ENCODE assay signal across 8 mouse cellular contexts in the genomic region with DNA sequence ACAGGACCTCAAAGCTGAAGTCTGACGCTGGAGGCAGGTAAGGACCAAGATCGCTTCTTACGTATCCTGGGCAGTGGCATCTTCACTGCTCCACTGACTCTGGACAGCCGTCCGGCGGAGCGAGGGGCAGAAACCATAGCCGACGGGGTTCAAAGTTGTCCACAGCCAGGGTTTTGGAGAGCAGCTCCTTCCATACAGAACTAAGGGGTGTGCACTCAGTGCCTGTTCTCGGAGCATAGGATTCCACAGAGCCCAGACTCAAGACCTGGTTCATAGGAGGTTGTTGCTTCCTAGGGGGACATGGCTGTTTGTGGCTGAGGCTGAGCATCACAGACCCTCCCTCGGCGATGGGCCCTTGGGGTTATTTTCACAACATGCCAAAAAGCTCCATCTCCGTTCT. TPM values are rescaled to one million over a fixed set of nuclear protein-coding genes. Genes with fewer than 3 reads are reported as not detected.
DNase-seq lines count a peak whose midpoint lies in the region; ATAC-seq and TF ChIP-seq lines count a peak whose summit lies in the region.
"Had no signal": no experiment of that assay in that cellular context is flagged by ENCODE, and none has a peak within 500 bp of the region (broad histone marks: within the 10 kb centered on the region; RNA-seq: fewer than 3 reads in every experiment).

No protein-coding gene starts in this region.

- H3K4me2 ChIP-seq in neural tube, embryonic 11.5 days (ENCODE audit: low read depth), result peak overlapping the region; percentile 61
- peak overlapping the region; percentile 79 for H3K4me2 ChIP-seq in forebrain, embryonic 15.5 days (replicated peaks)
- peak overlapping the region; percentile 71 for H3K4me2 ChIP-seq in liver, embryonic 14.5 days (ENCODE audit: low read depth)
- H3K4me2 ChIP-seq in stomach, postnatal 0 days (replicated peaks; ENCODE audit: low read depth), result peak overlapping the region; percentile 69

- H3K27me3 ChIP-seq in neural tube, embryonic 11.5 days (ENCODE audit: control insufficient read depth, insufficient read depth, low read length), result peaks cover 29% of the 10 kb centered on the region
- peaks cover 36% of the 10 kb centered on the region for H3K27me3 ChIP-seq in forebrain, embryonic 15.5 days
- H3K27me3 ChIP-seq in liver, embryonic 14.5 days (ENCODE audit: control insufficient read depth, insufficient read depth, low read length), result peaks cover 12% of the 10 kb centered on the region
- peaks cover 3% of the 10 kb centered on the region; the same call in 1 of the 2 replicates for H3K27me3 ChIP-seq in stomach, postnatal 0 days (ENCODE audit: control insufficient read depth, insufficient read depth, low read length)

- WGBS in neural tube, embryonic 11.5 days, result 19% methylated on average over 13 of the region's 13 CpGs
- WGBS in forebrain, embryonic 15.5 days, result 21% methylated on average over 13 of the region's 13 CpGs
- 20% methylated on average over 13 of the region's 13 CpGs for WGBS in liver, embryonic 14.5 days (ENCODE audit: insufficient replicate concordance)
- 16% methylated on average over 13 of the region's 13 CpGs for WGBS in stomach, postnatal 0 days

- TF ChIP-seq CTCF in liver, embryonic 14.5 days (IDR thresholded peaks at IDR 0.05; ENCODE audit: low read depth), result no peak
- no peak for TF ChIP-seq CTCF in stomach, postnatal 0 days (IDR thresholded peaks at IDR 0.05; ENCODE audit: low read depth)

- no peaks in the 10 kb centered on the region for H3K36me3 ChIP-seq in neural tube, embryonic 11.5 days (ENCODE audit: control insufficient read depth, insufficient read depth, low read length)
- no peaks in the 10 kb centered on the region for H3K36me3 ChIP-seq in forebrain, embryonic 15.5 days
- H3K36me3 ChIP-seq in liver, embryonic 14.5 days (replicated peaks; ENCODE audit: control insufficient read depth, insufficient read depth, low read depth), result no peaks in the 10 kb centered on the region
- no peaks in the 10 kb centered on the region for H3K36me3 ChIP-seq in stomach, postnatal 0 days (ENCODE audit: control insufficient read depth, insufficient read depth, low read length)

- H3K4me1 ChIP-seq in neural tube, embryonic 11.5 days (ENCODE audit: control insufficient read depth, insufficient read depth, low read length), result peaks cover 5% of the 10 kb centered on the region; the same call in 1 of the 2 replicates
- H3K4me1 ChIP-seq in forebrain, embryonic 15.5 days, result peaks cover 11% of the 10 kb centered on the region
- peaks cover 13 to 20% of the 10 kb centered on the region in 2 experiments; a peak in 3 of 4 replicates for H3K4me1 ChIP-seq in liver, embryonic 14.5 days (replicated peaks; ENCODE audit: control insufficient read depth in 2 of 2, insufficient read depth in 2 of 2, low read length in 1 of 2)
- H3K4me1 ChIP-seq in stomach, postnatal 0 days (replicated peaks; ENCODE audit: control insufficient read depth, insufficient read depth), result no peaks in the 10 kb centered on the region

- no peak overlapping the region for H3K27ac ChIP-seq in neural tube, embryonic 11.5 days (ENCODE audit: low read depth, low read length)
- no peak overlapping the region for H3K27ac ChIP-seq in forebrain, embryonic 15.5 days (replicated peaks)
- H3K27ac ChIP-seq in liver, embryonic 14.5 days, result no peak overlapping the region
- no peak overlapping the region for H3K27ac ChIP-seq in stomach, postnatal 0 days (replicated peaks)

- no peak for TF ChIP-seq EP300 in liver, embryonic 14.5 days (IDR thresholded peaks at IDR 0.05; ENCODE audit: low read depth)
- TF ChIP-seq EP300 in stomach, postnatal 0 days (optimal IDR thresholded peaks at IDR 0.05), result no peak

- peak overlapping the region; percentile 34 for H3K4me3 ChIP-seq in neural tube, embryonic 11.5 days (ENCODE audit: low read depth, low read length)
- peak overlapping the region; percentile 45 for H3K4me3 ChIP-seq in forebrain, embryonic 15.5 days
- peak overlapping the region; percentile 49 to 61 for H3K4me3 ChIP-seq in liver, embryonic 14.5 days (ENCODE audit: insufficient read depth in 1 of 2, low read depth in 2 of 2, low read length in 2 of 2)
- H3K4me3 ChIP-seq in stomach, postnatal 0 days (ENCODE audit: low read depth, low read length), result peak overlapping the region; percentile 47

- no peaks in the 10 kb centered on the region for H3K9me3 ChIP-seq in neural tube, embryonic 11.5 days (ENCODE audit: control insufficient read depth, low read length)
- no peaks in the 10 kb centered on the region for H3K9me3 ChIP-seq in forebrain, embryonic 15.5 days
- H3K9me3 ChIP-seq in liver, embryonic 14.5 days (ENCODE audit: control insufficient read depth, low read length), result no peaks in the 10 kb centered on the region
- H3K9me3 ChIP-seq in stomach, postnatal 0 days (ENCODE audit: control insufficient read depth, low read length), result no peaks in the 10 kb centered on the region

- no peak for ATAC-seq in neural tube, embryonic 11.5 days (ENCODE audit: insufficient read depth, low FRiP score, low TSS enrichment)
- 0 out of 2 replicates have a peak, but pooled peaks have one; percentile 19 for ATAC-seq in forebrain, embryonic 15.5 days (replicated peaks)
- ATAC-seq in liver, embryonic 14.5 days (ENCODE audit: insufficient read depth), result peak; percentile 62
- no peak for ATAC-seq in stomach, postnatal 0 days (ENCODE audit: low FRiP score, low TSS enrichment)

- no peak overlapping the region; the same call in 1 of the 2 replicates for H3K9ac ChIP-seq in neural tube, embryonic 11.5 days (ENCODE audit: low read length)
- peak overlapping the region; percentile 37; the same call in 1 of the 2 replicates for H3K9ac ChIP-seq in forebrain, embryonic 15.5 days (replicated peaks)
- H3K9ac ChIP-seq in liver, embryonic 14.5 days (replicated peaks), result peak overlapping the region; percentile 7; the same call in 1 of the 2 replicates
- no peak overlapping the region; the same call in 1 of the 2 replicates for H3K9ac ChIP-seq in stomach, postnatal 0 days (ENCODE audit: low read length)

- DNase-seq in neural tube, embryonic 11.5 days (ENCODE audit: low spot score), result no peak
- no peak for DNase-seq in neural tube, embryonic 10.5 days (ENCODE audit: extremely low spot score, low spot score)
- no peak for DNase-seq in liver, embryonic 14.5 days (ENCODE audit: low read depth in 3 of 3, low spot score in 3 of 3)
- no peak for DNase-seq in stomach, postnatal 0 days (ENCODE audit: low spot score)
- no peak for DNase-seq in right cerebral cortex, postnatal 10 days (ENCODE audit: low spot score in 2 of 2)
- DNase-seq in gastrocnemius, adult 8-10 months (ENCODE audit: low spot score in 2 of 2), result no peak

RNA-seq across cellular contexts. Expression of a gene that starts 0.3 kb away (rescaled TPM):
- 0.20 TPM in 1 of 2 replicates, not detected in the other for polyA plus RNA-seq in neural tube, embryonic 11.5 days (2014; fragmentation: Nextera tagmentation; extraction: Ambion mirVana)
- 0.06 TPM in 2 replicates for polyA plus RNA-seq in forebrain, embryonic 15.5 days (2015; fragmentation: Nextera tagmentation; extraction: Ambion mirVana)
- 0.59 and 0.63 TPM in 2 replicates for polyA plus RNA-seq in liver, embryonic 14.5 days (2012; rRNA removed)
- polyA plus RNA-seq in liver, embryonic 14.5 days (2014; fragmentation: Nextera tagmentation; extraction: Ambion mirVana), result 0.75 and 1.4 TPM in 2 replicates
- 0.05 TPM in 1 of 2 replicates, not detected in the other for polyA plus RNA-seq in stomach, postnatal 0 days (2015; fragmentation: Nextera tagmentation; extraction: Ambion mirVana)
- not detected for total RNA-seq in gastrocnemius, adult 8-10 months (2022)
- total RNA-seq: granulocyte monocyte progenitor cell, adult 5-6 weeks had no signal

Comparison
In these comparisons a context has a peak if more than half of its experiments do, and no peak if none do; other contexts are left out.
1. ATAC-seq: peak in forebrain, embryonic 15.5 days (single experiment) and liver, embryonic 14.5 days (single experiment); none in neural tube, embryonic 11.5 days (single experiment) and stomach, postnatal 0 days (single experiment).
2. H3K9ac ChIP-seq: peak in forebrain, embryonic 15.5 days (single experiment) and liver, embryonic 14.5 days (single experiment); none in neural tube, embryonic 11.5 days (single experiment) and stomach, postnatal 0 days (single experiment).
3. Peak in every context shown above with its lines, with median percentiles within 50 percentile points of each other: H3K4me2 ChIP-seq and H3K4me3 ChIP-seq.